Mouse (Mus musculus) frontal cortex, postnatal 14 days (tissue): ENCODE measurements around the gene Tuba4a.

ENCODE experiments used
- DNase-seq, 2 experiments: peaks; one replicate each; pipeline ENCODE4 v3.0.0; 2022; ENCODE audit warnings: low spot score in 2 of 2

The Tuba4a gene

DNA sequence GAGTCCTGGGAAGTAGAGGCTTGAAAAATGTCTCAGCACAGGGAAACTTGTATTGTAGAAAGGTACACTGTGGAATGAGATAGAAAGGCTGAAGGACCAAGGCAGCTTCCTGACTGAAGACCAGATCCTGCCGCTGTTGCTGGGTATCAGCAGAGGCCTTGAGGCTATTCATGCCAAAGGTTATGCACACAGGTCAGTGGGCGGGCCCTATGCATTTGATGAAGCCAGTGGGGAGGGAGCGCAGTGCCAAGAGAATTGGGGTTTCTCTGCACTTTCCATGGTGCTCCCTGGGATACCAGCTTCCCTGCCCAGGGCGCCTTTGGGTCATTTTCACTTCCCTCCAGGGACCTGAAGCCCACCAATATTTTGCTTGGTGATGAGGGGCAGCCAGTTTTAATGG, 7.1 kb downstream of the Tuba4a start:
- no peak for DNase-seq

DNA sequence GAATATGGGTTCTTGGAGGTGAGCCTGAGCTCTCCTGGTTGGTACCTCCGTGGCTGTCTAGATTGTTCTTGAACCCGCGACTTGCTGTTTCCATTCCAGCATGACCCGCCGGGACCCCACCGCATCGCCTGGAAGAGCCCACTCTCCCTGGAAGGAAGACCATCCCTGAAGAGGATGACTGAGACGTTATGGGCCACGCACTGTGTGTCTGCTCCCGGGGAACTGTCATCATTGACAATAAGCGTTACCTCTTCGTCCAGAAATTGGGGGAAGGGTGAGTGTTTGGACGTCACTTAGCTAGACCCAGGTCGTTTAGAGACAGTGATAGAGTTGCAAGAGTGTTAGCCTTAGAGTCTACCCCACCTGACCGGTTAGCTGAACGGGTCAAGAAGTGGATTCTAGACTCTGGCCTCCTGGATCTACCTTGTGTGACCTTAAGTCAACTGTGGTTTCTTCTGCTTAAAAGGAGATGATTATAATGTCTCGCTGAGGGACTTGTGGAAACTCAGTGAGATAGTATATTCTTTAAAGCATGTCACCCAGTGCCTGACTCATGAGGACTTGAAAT, 8.4 kb downstream of the Tuba4a start:
- no peak for DNase-seq

DNA sequence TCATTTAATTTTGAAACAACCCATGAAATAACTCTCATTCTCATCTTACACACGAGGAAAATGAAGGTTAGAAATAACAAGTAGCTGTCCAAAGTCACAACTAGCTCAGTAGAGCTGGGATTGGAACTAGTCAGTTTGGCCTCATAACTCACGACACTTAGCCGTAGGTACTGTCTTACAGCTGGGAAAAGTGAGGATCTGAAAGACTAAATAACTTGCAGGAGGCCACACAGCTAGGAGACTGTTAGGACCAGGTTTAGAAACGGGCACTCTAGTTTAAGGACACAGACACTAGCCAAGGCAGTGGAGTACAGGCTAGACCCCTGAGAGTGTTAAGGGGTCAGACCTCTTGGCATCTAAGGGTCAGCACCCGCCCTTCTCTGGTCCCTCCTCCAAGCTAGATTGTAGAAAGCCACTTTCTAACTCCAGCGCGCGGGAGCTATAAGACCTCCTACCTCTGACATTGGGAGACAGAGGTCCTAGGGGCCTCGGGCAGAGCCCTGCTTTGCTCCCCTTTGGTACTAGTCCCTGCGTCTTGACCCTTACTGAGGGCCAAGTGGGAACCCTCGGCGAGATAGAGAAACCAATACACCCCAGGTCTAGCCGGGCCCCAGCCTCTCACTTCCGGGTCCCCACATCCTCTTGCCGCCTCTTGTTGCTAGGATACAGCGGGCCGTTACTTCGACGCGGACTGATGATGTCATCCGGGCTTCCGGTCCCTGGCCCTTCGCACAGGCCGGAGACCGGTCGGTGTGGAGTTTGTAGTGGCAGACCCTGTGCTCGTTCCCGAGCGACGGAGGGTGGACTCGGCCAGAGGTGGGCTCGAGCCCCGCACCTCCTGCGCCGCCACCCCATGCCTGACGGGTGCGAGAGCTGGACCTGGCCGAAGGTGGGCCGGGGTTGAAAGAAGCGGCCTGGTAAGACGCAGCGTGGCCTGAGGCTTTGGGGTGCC, 9.3 kb downstream of the Tuba4a start, which contains the start of the genes Glb1l and Stk16:
Gene Glb1l (minus strand): TSS at position 678 of the 952 bp plus-strand sequence.
Gene Stk16 (plus strand): TSS at position 703 of the 952 bp plus-strand sequence.
- peak; percentile 90 to 95 for DNase-seq

DNA sequence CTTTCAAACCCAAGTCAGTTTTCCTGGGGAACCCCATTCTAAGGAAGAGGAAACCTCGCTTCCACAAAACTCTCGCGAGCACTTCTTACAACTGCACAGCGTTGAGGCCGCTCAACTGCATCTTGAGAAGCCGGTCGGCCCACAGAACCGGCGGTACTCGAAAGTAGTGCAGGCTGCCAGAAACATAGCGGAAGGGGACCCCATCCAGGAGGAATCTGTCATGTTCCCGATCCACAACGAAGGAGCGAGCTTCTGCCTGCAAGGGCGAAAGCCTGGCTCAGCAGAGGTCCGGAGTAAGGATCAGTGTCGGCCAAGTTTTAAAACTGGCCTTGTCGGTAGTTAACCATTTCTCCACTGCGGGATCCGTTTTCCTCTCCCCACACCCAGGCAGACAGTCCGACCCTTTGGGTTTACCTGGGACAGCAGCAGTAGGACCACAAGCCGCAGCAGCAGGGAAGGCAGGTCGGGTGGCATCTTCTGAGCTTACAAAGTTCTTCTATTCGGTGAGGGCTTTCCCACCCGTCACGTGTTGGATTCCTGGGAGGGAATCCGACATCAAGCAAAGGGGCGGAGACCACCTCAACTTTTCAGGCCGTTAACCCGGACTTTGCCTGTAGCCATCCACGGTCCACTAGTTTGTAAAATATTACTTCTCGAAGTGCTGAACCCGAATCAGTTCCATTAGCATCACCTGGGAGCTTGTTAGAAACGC, 10.5 kb downstream of the Tuba4a start:
- no peak for DNase-seq

DNA sequence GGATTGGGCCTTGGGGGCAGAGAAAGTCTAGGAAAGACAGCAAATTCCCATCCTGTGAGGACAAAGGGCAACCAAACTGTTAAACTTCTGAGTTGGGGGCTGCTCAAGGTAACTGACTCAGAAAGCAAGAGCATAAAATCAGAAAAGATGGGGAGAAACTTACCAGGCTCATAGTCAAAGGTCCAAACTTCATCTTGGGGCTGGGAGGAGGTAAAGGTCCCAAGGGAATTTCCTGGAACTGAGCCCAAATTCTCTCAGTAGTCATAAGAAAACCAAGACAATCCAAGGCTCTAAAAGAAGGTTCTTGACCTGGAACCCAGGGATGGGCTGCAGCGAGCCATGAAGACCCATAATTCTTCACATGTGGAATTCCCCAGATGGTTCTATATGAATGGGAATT, 18.4 kb downstream of the Tuba4a start:
- no peak for DNase-seq

DNA sequence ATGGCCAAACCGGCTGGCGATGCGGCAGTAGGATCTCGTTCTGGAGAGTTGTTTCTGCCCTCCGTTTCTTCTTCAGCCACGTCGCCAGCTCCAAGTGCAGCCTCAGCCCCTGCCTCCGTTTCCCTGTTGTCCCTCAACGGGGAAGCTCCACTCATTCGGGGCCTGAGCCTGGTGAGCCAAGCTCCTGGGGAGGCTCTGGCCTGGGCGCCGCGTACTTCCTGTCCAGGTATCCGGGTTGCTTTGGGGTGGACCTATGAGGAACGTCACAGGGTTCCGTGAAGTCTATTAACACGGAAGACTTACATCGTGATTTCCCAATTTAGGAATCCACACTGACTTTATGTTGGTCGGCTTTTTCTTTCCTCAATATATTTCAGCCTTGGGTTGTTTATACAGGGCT, 27.2 kb downstream of the Tuba4a start:
- no peak for DNase-seq

DNA sequence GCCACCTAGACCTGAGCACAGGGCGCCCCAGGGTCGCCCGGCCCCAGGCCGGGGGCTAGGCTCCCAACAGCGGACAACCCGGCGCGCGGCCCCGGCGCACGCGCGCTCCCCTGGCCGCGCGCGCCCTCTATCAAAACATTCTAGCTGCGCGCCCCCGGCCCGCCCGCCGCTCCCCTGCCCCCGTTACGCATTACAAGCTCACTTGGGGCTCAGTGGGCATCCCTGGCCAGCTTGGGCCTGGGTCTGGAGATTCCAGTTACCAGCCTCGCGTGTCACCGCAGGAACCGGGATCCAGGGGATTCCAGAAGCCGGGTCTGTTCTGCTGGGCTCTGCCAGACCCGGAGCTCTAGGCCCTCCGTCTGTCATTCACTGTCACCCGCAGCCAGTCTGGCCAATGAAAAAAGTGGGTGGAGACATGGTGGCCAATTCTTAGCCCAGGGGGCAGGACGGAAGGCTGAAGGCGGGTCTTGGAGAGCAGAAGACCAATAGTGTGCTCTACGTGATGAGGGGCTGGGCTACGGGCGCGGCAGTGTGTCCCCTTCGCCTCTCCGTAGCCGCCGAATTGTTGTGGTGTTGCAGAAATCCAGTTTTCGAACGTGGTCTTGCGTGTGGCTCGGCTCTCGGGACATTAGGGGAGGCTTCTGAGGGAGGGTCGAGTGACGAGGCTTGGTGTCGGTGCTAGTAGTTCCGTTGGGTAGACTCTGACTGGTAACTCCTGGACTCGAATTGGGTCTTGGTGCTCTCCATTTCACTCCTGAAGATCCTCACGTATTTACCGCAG, 27.9 kb downstream of the Tuba4a start, which contains the start of the genes Ankzf1 and Atg9a:
Gene Ankzf1 (plus strand): TSS at position 530 of the 781 bp plus-strand sequence.
Gene Atg9a (minus strand): TSS at position 575 of the 781 bp plus-strand sequence.
- DNase-seq: peak; percentile 93 to 97

DNA sequence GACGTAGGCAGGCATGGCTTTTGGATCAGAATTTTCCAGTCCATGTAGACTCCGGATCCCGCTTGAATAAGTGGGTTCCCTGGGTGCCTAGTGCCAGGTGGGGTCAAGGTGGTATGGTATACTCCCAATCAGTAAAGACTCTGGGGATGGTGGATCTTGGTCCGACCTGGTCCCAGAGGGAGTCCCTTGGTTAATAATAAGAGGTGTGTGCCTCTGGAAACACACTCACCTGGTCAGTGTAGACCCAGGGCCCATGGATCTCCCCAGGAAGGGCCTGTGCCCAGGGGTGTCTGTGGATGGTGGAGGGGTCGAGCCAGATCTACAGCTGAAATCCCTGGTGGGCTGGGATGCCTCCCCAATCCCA, 28.4 kb downstream of the Tuba4a start:
- no peak for DNase-seq

DNA sequence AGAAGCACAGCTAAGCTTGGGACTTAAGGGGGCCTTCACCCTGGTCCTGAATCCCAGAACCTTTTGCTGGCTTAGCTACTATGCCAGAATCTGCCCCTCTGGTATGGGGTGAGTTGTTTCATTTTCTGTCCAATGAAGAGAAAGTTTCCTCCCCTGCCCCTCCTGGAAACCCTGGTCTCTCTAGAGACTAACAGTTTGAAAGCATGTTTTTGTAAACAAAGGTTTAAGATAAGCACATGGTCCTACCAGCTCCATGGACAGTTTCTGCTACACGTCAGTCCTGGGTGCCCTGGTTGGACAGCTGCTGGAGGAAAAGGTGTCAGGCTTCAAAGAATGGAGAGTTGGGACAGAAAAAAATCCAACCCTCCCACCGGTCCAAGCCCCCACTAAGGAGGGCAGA, 29.1 kb downstream of the Tuba4a start:
- no peak for DNase-seq

DNA sequence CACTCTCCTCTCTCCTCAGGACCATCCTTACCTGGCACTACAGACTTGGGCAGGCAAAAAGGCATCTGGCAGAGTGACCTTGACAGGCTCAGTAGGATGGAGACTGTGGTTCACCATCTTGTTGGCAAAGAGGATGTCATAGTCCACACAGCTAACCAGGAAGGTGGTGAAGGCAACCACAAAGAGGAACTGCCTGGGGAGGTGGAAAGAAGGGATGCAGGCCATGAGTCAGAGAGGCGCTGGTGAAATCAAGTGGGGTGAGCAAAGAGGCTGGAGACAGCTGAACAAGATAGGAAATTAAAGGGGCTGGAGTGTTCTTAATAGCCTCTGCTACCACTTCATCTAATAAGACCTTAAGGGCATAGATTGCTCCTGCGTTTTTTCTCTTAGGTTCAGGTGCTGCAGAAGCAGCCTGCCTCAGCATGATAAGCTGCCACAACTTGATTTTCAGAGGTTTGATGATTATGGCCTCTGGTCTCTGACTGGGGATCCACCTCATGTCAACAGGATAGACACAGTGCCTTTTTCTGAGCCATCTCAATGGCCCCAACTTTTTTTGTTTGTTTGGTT, 31.7 kb downstream of the Tuba4a start:
- no peak for DNase-seq

DNA sequence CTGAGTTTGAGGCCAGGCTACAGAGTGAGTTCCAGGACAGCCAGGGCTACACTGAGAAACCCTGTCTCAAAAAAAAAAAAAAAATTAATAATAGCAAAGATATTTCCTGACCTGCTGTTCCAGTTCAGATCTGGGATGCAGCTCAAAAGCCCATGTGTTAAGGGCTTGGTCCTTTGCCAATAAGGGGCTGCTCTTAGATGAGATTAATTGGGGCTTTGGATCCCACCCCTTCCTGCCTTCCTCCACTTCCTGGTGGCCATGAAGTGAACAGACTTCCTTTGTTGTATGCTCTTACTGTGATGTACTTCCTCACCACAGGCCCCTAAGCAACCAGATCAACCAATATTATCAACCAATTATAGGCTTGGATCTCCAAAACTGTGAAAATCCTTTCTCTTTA, 32.5 kb downstream of the Tuba4a start:
- DNase-seq: no peak

DNA sequence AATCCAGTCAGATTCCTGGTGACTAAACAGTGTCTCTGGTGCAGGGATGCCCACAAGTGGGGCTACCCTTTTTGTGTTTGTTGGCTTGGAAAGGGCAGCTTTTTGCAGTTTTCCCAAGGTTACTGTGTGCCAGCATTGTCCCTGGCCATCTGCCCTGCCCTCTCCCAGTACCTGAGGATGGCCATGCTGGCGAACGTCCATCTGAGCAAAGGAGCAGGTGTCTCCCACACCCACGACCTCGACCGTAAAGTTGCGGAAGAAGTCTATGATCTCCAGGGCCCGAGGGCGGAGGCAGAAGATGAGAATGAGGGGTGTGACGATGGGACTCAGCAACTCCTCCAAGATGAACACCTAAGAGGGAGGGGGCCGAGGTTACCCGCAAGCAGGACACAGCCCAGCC, 34.2 kb downstream of the Tuba4a start:
- DNase-seq: no peak

DNA sequence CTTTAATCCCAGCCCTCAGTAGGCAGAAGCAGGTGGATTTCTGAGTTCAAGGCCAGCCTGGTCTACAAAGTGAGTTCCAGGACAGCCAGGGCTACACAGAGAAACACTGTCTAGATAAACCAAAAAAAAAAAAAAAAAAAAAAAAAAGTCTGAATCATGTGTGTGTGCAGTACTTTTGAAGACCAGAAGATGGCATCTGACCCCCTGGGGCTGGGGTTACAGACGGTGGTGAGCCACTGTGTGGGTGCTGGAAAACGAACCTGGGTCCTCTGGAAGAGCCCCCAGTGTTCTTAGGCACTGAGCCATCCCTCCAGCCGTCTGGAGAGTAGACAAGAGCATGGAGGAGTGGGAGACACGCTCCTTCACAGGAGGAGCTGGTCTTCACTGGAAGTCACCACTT, 37.5 kb downstream of the Tuba4a start:
- no peak for DNase-seq

DNA sequence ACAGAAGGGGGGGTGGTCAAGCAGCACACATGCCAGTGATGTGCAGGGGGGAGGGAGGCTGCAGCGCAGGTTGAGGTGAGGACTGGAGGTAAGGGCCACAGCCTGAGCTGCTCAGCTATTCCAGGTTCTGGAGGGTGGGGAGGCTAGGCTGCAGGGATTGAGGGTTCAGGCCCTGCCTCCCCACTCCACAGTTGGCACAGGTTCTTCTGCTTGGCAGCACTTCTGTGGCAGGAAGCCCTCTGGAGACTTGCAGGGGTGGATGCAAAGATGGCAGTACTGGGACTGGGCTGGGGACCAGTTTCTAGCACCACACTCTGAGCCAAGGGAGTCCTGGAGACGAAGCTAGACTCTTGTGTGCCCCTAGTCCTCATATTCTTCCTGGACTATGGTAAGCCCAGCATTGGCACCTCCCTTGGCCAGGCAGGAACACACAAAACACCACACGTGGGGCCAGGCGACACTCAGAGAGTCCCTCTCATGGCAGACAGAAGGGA, 38.2 kb downstream of the Tuba4a start:
- DNase-seq: no peak

DNA sequence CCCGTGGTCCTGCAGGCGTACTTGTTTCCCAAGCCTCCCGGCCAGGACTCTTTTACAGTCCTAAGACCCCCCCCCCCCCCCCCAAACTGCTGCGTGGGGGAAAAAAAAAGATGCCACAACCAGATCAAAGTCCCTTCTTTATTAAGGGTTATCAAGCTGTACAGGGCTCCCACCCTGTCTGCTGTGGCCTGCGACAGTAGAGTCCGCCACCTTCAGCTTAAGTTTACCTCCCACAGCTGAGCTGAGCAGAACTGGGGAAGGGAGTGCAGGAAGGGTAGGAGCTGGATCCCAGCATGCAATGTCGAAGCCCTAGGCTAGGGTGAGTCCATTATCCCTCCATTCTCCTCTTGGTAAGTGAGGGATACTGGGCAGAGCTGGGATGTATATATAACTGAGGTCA, 38.9 kb downstream of the Tuba4a start:
- no peak for DNase-seq

DNA sequence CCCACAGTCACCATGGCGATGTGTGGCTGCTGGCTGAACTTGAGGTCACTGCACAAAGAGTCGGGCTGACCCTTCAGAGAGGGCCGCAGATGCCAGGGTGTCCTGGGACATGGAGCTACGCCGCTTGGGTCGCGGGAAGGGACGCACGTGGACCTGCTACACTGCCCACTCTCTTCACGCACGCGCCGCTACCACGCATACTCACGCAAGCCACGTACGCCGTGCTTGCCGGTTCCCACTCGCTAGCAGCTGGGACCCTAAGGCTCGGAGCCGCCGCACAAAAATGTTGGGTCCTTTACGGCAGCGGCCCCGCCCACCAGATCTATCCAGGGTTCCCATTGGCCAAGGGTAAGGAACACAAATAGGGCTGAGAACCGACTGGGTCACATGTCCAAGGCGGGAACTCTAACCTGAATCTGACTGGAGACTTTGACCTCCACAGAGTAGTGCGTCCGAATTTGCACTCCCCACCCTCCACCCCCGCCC, 39.5 kb downstream of the Tuba4a start, which contains the start of gene Abcb6:
Gene Abcb6 (minus strand): TSS at position 288 of the 486 bp plus-strand sequence.
- DNase-seq: peak; percentile 91 to 93

DNA sequence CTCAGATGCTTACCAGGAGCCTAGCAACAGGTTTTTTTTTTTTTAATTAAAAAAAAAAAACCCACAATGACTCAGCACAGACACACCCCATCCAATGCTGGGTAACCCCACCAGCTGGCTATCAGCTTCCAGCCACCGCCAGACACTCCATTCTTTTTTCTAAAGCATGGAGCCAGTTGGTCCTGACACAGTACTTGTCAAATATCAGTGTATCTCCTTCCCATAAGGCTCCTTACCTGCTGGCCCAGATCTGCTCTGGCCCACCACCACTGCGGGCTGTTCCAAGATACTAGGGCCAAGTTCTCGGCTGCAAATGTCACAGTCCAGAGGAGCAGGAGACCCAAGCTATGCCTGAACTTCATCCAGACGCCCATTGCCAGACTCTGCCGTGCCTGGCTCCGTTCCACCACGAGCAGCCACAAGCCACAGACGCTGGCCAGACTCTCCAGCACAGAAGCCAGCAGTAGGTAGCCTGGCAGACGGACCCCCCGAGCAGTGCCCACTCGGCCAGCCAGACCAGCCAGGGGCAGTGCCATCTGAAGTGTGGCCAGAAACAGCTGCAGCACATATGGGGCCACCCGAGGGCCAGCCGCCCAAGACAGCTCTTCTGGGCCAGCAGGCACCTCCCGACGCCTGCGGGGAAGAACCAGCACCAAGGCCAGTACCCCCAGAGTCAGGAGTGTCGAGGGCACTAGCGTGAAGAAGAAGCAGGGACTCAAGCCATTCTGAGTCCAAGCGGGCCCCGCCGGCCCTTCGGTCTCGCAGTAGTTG, 40.1 kb downstream of the Tuba4a start:
- peak; percentile 38 to 45 for DNase-seq

DNA sequence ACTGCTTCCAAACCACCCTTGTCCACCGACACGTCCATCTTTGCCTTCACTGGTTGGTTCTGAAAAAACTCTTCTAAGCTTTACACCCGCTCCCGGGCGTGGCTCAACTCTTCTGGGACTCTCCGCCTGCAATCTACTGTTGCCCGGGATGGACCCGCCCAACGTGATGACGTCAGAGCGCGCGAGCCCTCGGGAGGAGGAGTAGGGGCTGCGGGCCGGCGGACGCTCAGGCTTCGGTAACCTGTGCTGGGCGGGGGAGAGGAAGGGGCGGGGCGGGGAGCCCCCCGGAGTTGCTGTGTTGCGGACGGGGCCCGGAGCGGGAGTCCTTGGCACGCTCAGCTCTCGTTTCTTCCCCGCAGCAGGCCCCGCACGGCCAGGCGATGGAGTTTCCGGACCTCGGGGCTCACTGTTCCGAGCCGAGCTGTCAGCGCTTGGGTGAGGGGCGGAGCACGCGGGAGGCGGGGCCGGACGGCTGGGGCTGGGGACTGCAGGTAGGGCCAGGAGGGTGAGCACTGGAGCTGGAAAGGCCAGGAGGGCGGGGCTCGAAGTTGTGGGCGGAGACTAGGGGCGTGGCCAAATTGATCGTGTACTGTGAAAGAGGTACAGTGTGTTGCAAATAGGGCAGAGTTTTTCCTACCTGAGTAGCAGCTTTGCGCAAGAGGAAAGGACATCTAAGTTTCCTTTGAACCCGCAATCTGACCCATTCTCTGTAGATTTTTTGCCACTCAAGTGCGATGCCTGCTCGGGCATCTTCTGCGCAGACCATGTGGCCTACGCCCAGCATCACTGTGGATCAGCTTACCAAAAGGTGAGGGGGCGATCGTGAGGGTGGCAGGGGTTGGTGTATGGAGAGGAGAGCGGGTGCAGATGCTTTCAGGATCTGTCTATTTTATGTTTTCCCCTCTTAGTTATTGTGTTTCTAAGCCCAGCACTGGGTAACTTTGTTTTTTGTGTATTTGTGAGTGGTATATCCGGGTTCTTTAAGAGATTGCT, 50.9 kb downstream of the Tuba4a start, which contains the start of gene Zfand2b:
Gene Zfand2b (plus strand): TSS at position 175 of the 993 bp plus-strand sequence.
- DNase-seq: peak; percentile 87 to 93

DNA sequence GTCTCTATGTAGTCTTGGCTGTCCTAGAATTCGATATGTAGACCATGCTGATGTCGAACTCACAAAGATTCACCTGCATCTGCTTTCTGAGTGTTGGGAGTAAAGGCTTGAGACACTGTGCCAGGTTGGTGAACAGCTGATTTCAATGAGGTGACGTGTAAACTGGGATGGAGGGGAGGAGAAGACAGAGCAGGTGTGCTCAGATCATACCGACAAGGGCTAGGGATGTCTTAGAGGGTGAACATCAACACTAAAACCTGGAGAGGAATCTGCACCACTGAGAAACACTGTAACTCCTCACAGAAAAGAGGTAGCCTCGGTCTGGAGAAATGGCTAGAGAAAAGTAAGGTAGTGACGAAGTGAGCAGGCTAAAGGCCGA, 51.6 kb downstream of the Tuba4a start:
- DNase-seq: no peak
